10 mouse cellular contexts compared by ENCODE assay signal in genomic region chr11:101131701-101132100, GRCm38 (mm10). TPM values are rescaled to one million over a fixed set of nuclear protein-coding genes. Genes with fewer than 3 reads are reported as not detected.
A peak's percentile ranks its signal among the peaks of the same experiment; 100 is the strongest.
DNase-seq lines count a peak whose midpoint lies in the region; ATAC-seq and TF ChIP-seq lines count a peak whose summit lies in the region.
"Had no signal": no experiment of that assay in that cellular context is flagged by ENCODE, and none has a peak within 500 bp of the region (broad histone marks: within the 10 kb centered on the region; RNA-seq: fewer than 3 reads in every experiment).

No protein-coding gene starts in this region.

- H3K27me3 ChIP-seq in MEL (ENCODE audit: control insufficient read depth in 1 of 2, insufficient read depth in 2 of 2, low read length in 2 of 2) = no peaks in the 10 kb centered on the region
- H3K27me3 ChIP-seq in liver, embryonic 13.5 days = no peaks in the 10 kb centered on the region

- TF ChIP-seq RAD21 in MEL (IDR thresholded peaks at IDR 0.05; ENCODE audit: low read depth, low read length) = peak; percentile 54

- intact Hi-C loops in left cerebral cortex, adult 2 months (cut with DNase I) = no loop called here

- 74% methylated on average over 6 of the region's 6 CpGs for WGBS in liver, embryonic 13.5 days (ENCODE audit: insufficient replicate concordance)

- TF ChIP-seq POLR2A in MEL (IDR thresholded peaks at IDR 0.05; ENCODE audit: control insufficient read depth in 1 of 2, insufficient read depth in 1 of 2, low read depth in 1 of 2, low read length in 2 of 2, poor library complexity in 1 of 2) = no peak

- peak; percentile 57 for DNase-seq in cerebellum, adult 9-11 months
- no peak for DNase-seq in cerebellum, adult 11 months
- no peak for DNase-seq in left cerebral cortex, adult 2 months (ENCODE audit: extremely low spot score in 1 of 2, low spot score in 2 of 2)
- DNase-seq in left cerebral cortex, adult 9 months (ENCODE audit: low spot score in 2 of 2) = no peak
- peak; percentile 81 for DNase-seq in MEL (ENCODE audit: low read depth, low spot score)
- DNase-seq in liver, embryonic 13.5 days = peak; percentile 29
- no peak for DNase-seq in spleen, postnatal 36 days (ENCODE audit: low spot score in 2 of 2)
- no peak for DNase-seq in layer of hippocampus, adult 8-10 months (ENCODE audit: low spot score in 2 of 2)

- no peaks in the 10 kb centered on the region for H3K9me3 ChIP-seq in MEL (replicated peaks; ENCODE audit: insufficient read depth, low read length)
- peaks cover 10% of the 10 kb centered on the region; the same call in 1 of the 2 replicates for H3K9me3 ChIP-seq in liver, embryonic 13.5 days (replicated peaks)
- H3K9me3 ChIP-seq: liver, embryonic 15.5 days had no signal

- no peaks in the 10 kb centered on the region for H3K79me2 ChIP-seq in MEL (ENCODE audit: control insufficient read depth, insufficient read depth, low read length, poor library complexity)

- H3K36me3 ChIP-seq in MEL (ENCODE audit: control insufficient read depth in 1 of 2, insufficient read depth in 2 of 2, low read length in 2 of 2) = peaks cover under 1 to 7% of the 10 kb centered on the region in 2 experiments; a peak in 2 of 4 replicates
- peaks cover 6% of the 10 kb centered on the region for H3K36me3 ChIP-seq in liver, embryonic 13.5 days

- H3K4me2 ChIP-seq in liver, embryonic 13.5 days = no peak overlapping the region
- H3K4me2 ChIP-seq: liver, embryonic 15.5 days had no signal

- no peak for ATAC-seq in liver, embryonic 13.5 days (ENCODE audit: low read depth)

- peaks cover 3 to 13% of the 10 kb centered on the region in 2 experiments; a peak in 3 of 4 replicates for H3K4me1 ChIP-seq in MEL (ENCODE audit: control insufficient read depth in 1 of 2, insufficient read depth in 2 of 2, low read length in 2 of 2)
- peaks cover 17% of the 10 kb centered on the region for H3K4me1 ChIP-seq in liver, embryonic 13.5 days (replicated peaks)

- no peak for TF ChIP-seq EP300 in MEL (IDR thresholded peaks at IDR 0.05; ENCODE audit: low read depth in 1 of 2, low read length in 2 of 2)

- no peak overlapping the region for H3K9ac ChIP-seq in MEL (ENCODE audit: control insufficient read depth, low read depth, low read length, poor library complexity, severe bottlenecking)
- no peak overlapping the region for H3K9ac ChIP-seq in liver, embryonic 13.5 days
- H3K9ac ChIP-seq: liver, embryonic 15.5 days had no signal

- H3K27ac ChIP-seq in left cerebral cortex, adult 2 months = no peak overlapping the region
- no peak overlapping the region for H3K27ac ChIP-seq in MEL (ENCODE audit: control insufficient read depth, low read depth, low read length)
- no peak overlapping the region for H3K27ac ChIP-seq in liver, embryonic 13.5 days
- H3K27ac ChIP-seq: liver, embryonic 15.5 days had no signal

- H3K4me3 ChIP-seq in left cerebral cortex, adult 2 months = no peak overlapping the region
- no peak overlapping the region for H3K4me3 ChIP-seq in MEL (ENCODE audit: control insufficient read depth in 1 of 2, insufficient read depth in 1 of 2, low read depth in 2 of 2, low read length in 2 of 2)
- H3K4me3 ChIP-seq in liver, embryonic 13.5 days (replicated peaks) = no peak overlapping the region
- H3K4me3 ChIP-seq: liver, embryonic 15.5 days had no signal

- TF ChIP-seq CTCF in left cerebral cortex, adult 2 months (IDR thresholded peaks at IDR 0.05) = peak; percentile 26
- TF ChIP-seq CTCF in MEL (IDR thresholded peaks at IDR 0.05 in 2 of 3, conservative IDR thresholded peaks at IDR 0.05 in 1 of 3; ENCODE audit: control insufficient read depth in 1 of 3, insufficient read depth in 1 of 3, low read depth in 2 of 3, low read length in 3 of 3, poor library complexity in 1 of 3, severe bottlenecking in 1 of 3) = peak; percentile 51 to 66 (median 65)

TF ChIP-seq in MEL, 35 proteins besides CTCF, POLR2A, EP300 and RAD21:
- TF ChIP-seq MYC (IDR thresholded peaks at IDR 0.05; ENCODE audit: low read depth, low read length) (no peak), ZC3H11A (IDR thresholded peaks at IDR 0.05; ENCODE audit: low read depth, low read length) (peak; percentile 8; the same call in 1 of the 2 replicates), ZKSCAN1 (IDR thresholded peaks at IDR 0.05; ENCODE audit: low read depth, low read length) (no peak), ZNF384 (IDR thresholded peaks at IDR 0.05; ENCODE audit: low read depth, low read length) (no peak), KAT2A (conservative IDR thresholded peaks at IDR 0.05; ENCODE audit: low read depth, low read length) (no peak), BHLHE40 (IDR thresholded peaks at IDR 0.05; ENCODE audit: borderline replicate concordance, low read depth, low read length) (no peak), TBP (IDR thresholded peaks at IDR 0.05; ENCODE audit: low read depth, low read length) (no peak), SMC3 (IDR thresholded peaks at IDR 0.05; ENCODE audit: low read depth, low read length) (peak; percentile 60), ETS1 (IDR thresholded peaks at IDR 0.05; ENCODE audit: low read depth, low read length) (no peak), MAX (IDR thresholded peaks at IDR 0.05; ENCODE audit: low read length) (no peak)

RNA-seq across cellular contexts. Expression of gene Tubg1, which starts 12.0 kb away (rescaled TPM):
- total RNA-seq in left cerebral cortex, adult 2 months (2021) = 10 to 100 TPM; 45.1 to 45.8 TPM
- total RNA-seq in MEL (2012; rRNA removed) = 60.0 and 68.1 TPM in 2 replicates
- 100 to 1,000 TPM; 125 to 183 TPM for polyA plus RNA-seq in MEL (2012; ENCODE audit: insufficient read depth in 1 of 2, insufficient read length in 2 of 2, low read depth in 1 of 2, low replicate concordance in 2 of 2, missing spikeins in 1 of 2)
- polyA plus RNA-seq in liver, embryonic 13.5 days (2015; fragmentation: Nextera tagmentation; extraction: Ambion mirVana) = 49.7 and 54.4 TPM in 2 replicates
- total RNA-seq in layer of hippocampus, adult 8-10 months (2022) = 10 to 100 TPM; 39.8 to 43.9 (median 43.3) TPM

RNA-seq across cellular contexts. Expression of gene Retreg3, which starts 12.0 kb away (rescaled TPM):
- 10 to 100 TPM; 50.7 to 56.6 TPM for total RNA-seq in left cerebral cortex, adult 2 months (2021)
- total RNA-seq in MEL (2012; rRNA removed) = 17.0 and 24.6 TPM in 2 replicates
- polyA plus RNA-seq in MEL (2012; ENCODE audit: insufficient read depth in 1 of 2, insufficient read length in 2 of 2, low read depth in 1 of 2, low replicate concordance in 2 of 2, missing spikeins in 1 of 2) = 10 to 100 TPM in 1 of 2 experiments, not detected in 1; 23.4 TPM
- polyA plus RNA-seq in liver, embryonic 13.5 days (2015; fragmentation: Nextera tagmentation; extraction: Ambion mirVana) = 11.5 and 13.0 TPM in 2 replicates
- 10 to 100 TPM; 51.3 to 53.1 (median 52.4) TPM for total RNA-seq in layer of hippocampus, adult 8-10 months (2022)

RNA-seq across cellular contexts. Expression of gene Tubg2, which starts 24.0 kb away (rescaled TPM):
- 10 to 100 TPM; 51.4 to 52.9 TPM for total RNA-seq in left cerebral cortex, adult 2 months (2021)
- total RNA-seq in MEL (2012; rRNA removed) = not detected in 2 replicates
- not detected for polyA plus RNA-seq in MEL (2012; ENCODE audit: insufficient read depth in 1 of 2, insufficient read length in 2 of 2, low read depth in 1 of 2, low replicate concordance in 2 of 2, missing spikeins in 1 of 2)
- polyA plus RNA-seq in liver, embryonic 13.5 days (2015; fragmentation: Nextera tagmentation; extraction: Ambion mirVana) = 0.29 and 0.37 TPM in 2 replicates
- 10 to 100 TPM; 32.9 to 43.5 (median 38.2) TPM for total RNA-seq in layer of hippocampus, adult 8-10 months (2022)
- total RNA-seq: G1E had no signal
- polyA plus RNA-seq: G1E had no signal

RNA-seq across cellular contexts. Expression of gene Psmc3ip, which starts 36.5 kb away (rescaled TPM):
- total RNA-seq in left cerebral cortex, adult 2 months (2021) = 1 to 10 TPM; 2.7 to 3.1 TPM
- 9.1 and 14.5 TPM in 2 replicates for total RNA-seq in MEL (2012; rRNA removed)
- 1 to 10 TPM in 1 of 2 experiments, not detected in 1; 8.2 TPM for polyA plus RNA-seq in MEL (2012; ENCODE audit: insufficient read depth in 1 of 2, insufficient read length in 2 of 2, low read depth in 1 of 2, low replicate concordance in 2 of 2, missing spikeins in 1 of 2)
- polyA plus RNA-seq in liver, embryonic 13.5 days (2015; fragmentation: Nextera tagmentation; extraction: Ambion mirVana) = 26.4 and 27.1 TPM in 2 replicates
- 1 to 10 TPM; 2.5 to 5.4 (median 3.9) TPM for total RNA-seq in layer of hippocampus, adult 8-10 months (2022)

RNA-seq across cellular contexts. Expression of gene Cntnap1, which starts 38.6 kb away (rescaled TPM):
- 100 to 1,000 TPM; 171 to 182 TPM for total RNA-seq in left cerebral cortex, adult 2 months (2021)
- total RNA-seq in MEL (2012; rRNA removed) = not detected in 2 replicates
- polyA plus RNA-seq in MEL (2012; ENCODE audit: insufficient read depth in 1 of 2, insufficient read length in 2 of 2, low read depth in 1 of 2, low replicate concordance in 2 of 2, missing spikeins in 1 of 2) = under 1 TPM in 1 of 2 experiments, not detected in 1; 0.01 TPM
- polyA plus RNA-seq in liver, embryonic 13.5 days (2015; fragmentation: Nextera tagmentation; extraction: Ambion mirVana) = 0.09 and 0.12 TPM in 2 replicates
- total RNA-seq in layer of hippocampus, adult 8-10 months (2022) = 100 to 1,000 TPM; 157 to 185 (median 168) TPM

Comparison
In these comparisons a context has a peak if more than half of its experiments do, and no peak if none do; other contexts are left out.
1. DNase-seq: peak in cerebellum, adult 9-11 months (single experiment), MEL (single experiment) and liver, embryonic 13.5 days (single experiment); none in cerebellum, adult 11 months (single experiment), left cerebral cortex, adult 2 months (0 of 2), left cerebral cortex, adult 9 months (0 of 2), spleen, postnatal 36 days (0 of 2) and layer of hippocampus, adult 8-10 months (0 of 2).
2. RNA of gene Tubg2, which starts 24.0 kb away (total RNA-seq): 51.4 to 52.9 TPM in left cerebral cortex, adult 2 months and 32.9 to 43.5 TPM in layer of hippocampus, adult 8-10 months; not detected in MEL; every median in the first group is over 10 times any median in the second.